Comparison of ENCODE assay signal across 24 mouse cellular contexts in the genomic region with DNA sequence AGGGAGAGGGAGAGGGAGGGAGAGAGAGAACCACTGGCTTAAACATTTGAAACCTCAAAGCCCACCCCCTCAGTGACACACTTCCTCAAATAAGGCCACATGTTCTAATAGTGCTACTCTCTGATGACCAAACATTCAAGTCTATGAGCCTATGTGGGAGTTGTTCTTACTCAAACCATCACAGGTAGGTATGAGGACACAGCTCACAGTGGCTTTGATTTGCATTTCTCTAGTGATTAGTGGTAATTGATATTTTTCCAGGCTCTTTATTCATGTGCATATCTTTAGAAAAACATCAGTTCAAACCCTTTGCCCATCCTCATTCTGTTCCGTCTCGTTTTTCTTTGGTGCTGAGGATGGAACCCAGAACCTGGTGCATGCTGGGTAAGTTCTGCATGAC. TPM values are rescaled to one million over a fixed set of nuclear protein-coding genes. Genes with fewer than 3 reads are reported as not detected.
"Had no signal": no experiment of that assay in that cellular context is flagged by ENCODE, and none has a peak within 500 bp of the region (broad histone marks: within the 10 kb centered on the region; RNA-seq: fewer than 3 reads in every experiment).

No protein-coding gene starts in this region.

- H3K27me3 ChIP-seq: heart, embryonic 13.5 days; heart, embryonic 15.5 days; hindbrain, embryonic 13.5 days; hindbrain, embryonic 15.5 days; kidney, embryonic 15.5 days; limb, embryonic 12.5 days; liver, embryonic 13.5 days had no signal

- H3K36me3 ChIP-seq: heart, embryonic 13.5 days; heart, embryonic 15.5 days; hindbrain, embryonic 13.5 days; hindbrain, embryonic 15.5 days; kidney, embryonic 15.5 days; limb, embryonic 10.5 days; limb, embryonic 12.5 days; liver, embryonic 13.5 days had no signal

- DNase-seq: gastrocnemius, adult 2 months; gastrocnemius, postnatal 10 days; gastrocnemius, postnatal 25 days; heart, adult 11 months; heart, adult 2 months; heart, postnatal 14 days; heart, postnatal 36 days; kidney, adult 11 months; kidney, adult 2 months; kidney, adult 9 months; kidney, postnatal 14 days; kidney, postnatal 4 days; liver; liver, embryonic 13.5 days had no signal

RNA-seq across cellular contexts. Expression of a gene that starts 59.5 kb away (rescaled TPM):
- total RNA-seq: gastrocnemius, adult 2 months; gastrocnemius, postnatal 10 days; hematopoietic stem cell, adult 5-6 weeks; layer of hippocampus, adult 2 months; left cerebral cortex, adult 2 months had no signal
